Mouse (Mus musculus) erythroblast, adult 5-6 weeks (primary cell): ENCODE results near the gene Bik. TPM values are rescaled to one million over a fixed set of nuclear protein-coding genes. Genes with fewer than 3 reads are reported as not detected.
"Not testable (repeated sequence)": the region's sequence is repeated elsewhere in the genome, so short reads cannot be mapped to it uniquely, and the experiment has no call there.

Source experiments
- ATAC-seq: replicated peaks from 2 replicates; pipeline ENCODE4 v1.8.0; 2016; ENCODE audit warnings: moderate number of reproducible peaks, mild to moderate bottlenecking, moderate TSS enrichment, inconsistent platforms; ENCODE audit not compliant: poor library complexity, low FRiP score, severe bottlenecking
- total RNA-seq, 2 experiments: library from RNA; stranded (forward) in 1 of 2; stranded (reverse) in 1 of 2; fragments of 150-400 nt in 1 of 2; fragments of 200-764, 138-1000 nt in 1 of 2; gene quantifications; 2 replicates each; pipeline versions ENCODE4 v1.2.3 to v1.2.4; 2015 to 2017; ENCODE audit warnings: low replicate concordance in 2 of 2

Gene Bik
- total RNA-seq (2015; ENCODE audit: low replicate concordance), result not detected in 2 replicates
- total RNA-seq (2017; ENCODE audit: low replicate concordance), result 0.84 TPM in 1 of 2 replicates, not detected in the other

GRCm38 (mm10) chr15:83526424-83527091, at the start of gene Bik:
TSS of gene Bik (plus strand) at chr15:83526862.
- peak; percentile 60 for ATAC-seq

- no peak for ATAC-seq
Observed at GRCm38 (mm10) chr15:83478096-83478495, 48.6 kb upstream of the Bik start.

GRCm38 (mm10) chr15:83479818-83480217, 46.8 kb upstream of the Bik start:
- no peak for ATAC-seq

GRCm38 (mm10) chr15:83481236-83481780, 45.4 kb upstream of the Bik start:
- no peak for ATAC-seq

- ATAC-seq, result no peak
Observed at GRCm38 (mm10) chr15:83482645-83483224, 43.9 kb upstream of the Bik start.

- peak; percentile 86 for ATAC-seq
Observed at GRCm38 (mm10) chr15:83483482-83483881, 43.2 kb upstream of the Bik start.

- ATAC-seq, result no peak
Observed at GRCm38 (mm10) chr15:83484311-83484710, 42.4 kb upstream of the Bik start.

GRCm38 (mm10) chr15:83487477-83488115, 39.1 kb upstream of the Bik start:
- no peak for ATAC-seq

GRCm38 (mm10) chr15:83489471-83489870, 37.2 kb upstream of the Bik start:
- ATAC-seq, result no peak

- ATAC-seq, result no peak
Observed at GRCm38 (mm10) chr15:83491891-83492290, 34.8 kb upstream of the Bik start.

- no peak for ATAC-seq
Observed at GRCm38 (mm10) chr15:83493856-83494571, 32.6 kb upstream of the Bik start.

GRCm38 (mm10) chr15:83494572-83494920, 32.1 kb upstream of the Bik start:
- no peak for ATAC-seq

GRCm38 (mm10) chr15:83495195-83495594, 31.5 kb upstream of the Bik start:
- ATAC-seq, result no peak

GRCm38 (mm10) chr15:83495787-83496367, 30.8 kb upstream of the Bik start:
- no peak for ATAC-seq

GRCm38 (mm10) chr15:83497299-83497698, 29.4 kb upstream of the Bik start:
- no peak for ATAC-seq

- ATAC-seq, result no peak
Observed at GRCm38 (mm10) chr15:83499211-83499755, 27.4 kb upstream of the Bik start.

- peak; percentile 77 for ATAC-seq
Observed at GRCm38 (mm10) chr15:83500352-83500751, 26.3 kb upstream of the Bik start.

GRCm38 (mm10) chr15:83501483-83501882, 25.2 kb upstream of the Bik start:
- not testable (repeated sequence) for ATAC-seq

- no peak for ATAC-seq
Observed at GRCm38 (mm10) chr15:83509950-83510804, 16.5 kb upstream of the Bik start.
